In the genomic region with DNA sequence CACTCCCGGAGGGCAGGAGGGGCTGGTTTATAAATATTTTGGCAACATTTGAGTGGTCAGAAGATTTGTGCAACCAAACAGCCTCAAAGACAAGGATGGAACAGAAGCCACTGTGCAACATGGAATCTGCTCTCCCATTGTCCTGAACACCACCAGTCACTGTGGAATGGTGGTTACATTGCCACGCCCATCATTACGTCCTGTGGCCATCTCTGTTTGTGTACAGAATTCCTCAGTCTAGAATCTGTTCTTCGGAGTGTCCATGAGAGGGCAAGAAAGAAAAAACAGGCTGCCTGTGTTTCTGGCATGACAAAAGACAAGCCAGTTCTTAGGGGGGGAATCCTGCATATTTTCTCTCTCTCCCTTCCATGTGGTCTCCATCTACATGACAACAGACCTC, we compare ENCODE assay signal across 12 mouse cellular contexts.
"Had no signal": no experiment of that assay in that cellular context is flagged by ENCODE, and none has a peak within 500 bp of the region (broad histone marks: within the 10 kb centered on the region; RNA-seq: fewer than 3 reads in every experiment).

No protein-coding gene starts in this region.

- H3K9me3 ChIP-seq: limb, embryonic 10.5 days; liver, embryonic 15.5 days; lung, embryonic 15.5 days had no signal

- H3K4me3 ChIP-seq: left cerebral cortex, adult 2 months; limb, embryonic 10.5 days; liver, embryonic 15.5 days; lung, embryonic 15.5 days had no signal

- H3K9ac ChIP-seq: liver, embryonic 15.5 days; lung, embryonic 15.5 days had no signal

- H3K27me3 ChIP-seq: liver, embryonic 15.5 days; lung, embryonic 15.5 days had no signal

- H3K4me2 ChIP-seq: liver, embryonic 11.5 days; liver, embryonic 15.5 days; lung, embryonic 15.5 days had no signal

- H3K27ac ChIP-seq: left cerebral cortex, adult 2 months; limb, embryonic 10.5 days; liver, embryonic 15.5 days; lung, embryonic 15.5 days had no signal

- DNase-seq: kidney, adult 11 months; kidney, adult 9 months; kidney, postnatal 10 days; midbrain, embryonic 14.5 days; spleen, adult 18-20 months; thymus, adult 18-20 months; thymus, postnatal 14 days had no signal

- H3K4me1 ChIP-seq: liver, embryonic 15.5 days had no signal

- H3K36me3 ChIP-seq: limb, embryonic 10.5 days; liver, embryonic 15.5 days; lung, embryonic 15.5 days had no signal
